Mouse (Mus musculus): ENCODE data around the gene Rps3.

Gene Rps3

GRCm38 (mm10) chr7:99476558-99477114 lies 6.9 kb downstream of the Rps3 start:
- DNase-seq (ENCODE audit: low spot score in 2 of 2): no peak

GRCm38 (mm10) chr7:99475562-99475911 lies 8.0 kb downstream of the Rps3 start:
- DNase-seq (ENCODE audit: low spot score in 2 of 2): no peak

GRCm38 (mm10) chr7:99474836-99475561 lies 8.5 kb downstream of the Rps3 start:
- DNase-seq (ENCODE audit: low spot score in 2 of 2): peak in 1 of 2 experiments; percentile 52

GRCm38 (mm10) chr7:99473638-99474407 lies 9.7 kb downstream of the Rps3 start:
- DNase-seq (ENCODE audit: low spot score in 2 of 2): no peak

GRCm38 (mm10) chr7:99471578-99471977 lies 12.0 kb downstream of the Rps3 start:
- no peak for DNase-seq (ENCODE audit: low spot score in 2 of 2)

GRCm38 (mm10) chr7:99469680-99470405 lies 13.7 kb downstream of the Rps3 start:
- DNase-seq (ENCODE audit: low spot score in 2 of 2): no peak

- DNase-seq (ENCODE audit: low spot score in 2 of 2): peak in 1 of 2 experiments; percentile 68
Observed at GRCm38 (mm10) chr7:99468283-99469132, 15.0 kb downstream of the Rps3 start.

- peak in 1 of 2 experiments; percentile 40 for DNase-seq (ENCODE audit: low spot score in 2 of 2)
Observed at GRCm38 (mm10) chr7:99467916-99468282, 15.6 kb downstream of the Rps3 start.

GRCm38 (mm10) chr7:99465811-99466210 lies 17.7 kb downstream of the Rps3 start, which contains the start of gene Klhl35:
Gene Klhl35, plus strand, starts transcription at chr7:99466004.
- DNase-seq (ENCODE audit: low spot score in 2 of 2): peak in 1 of 2 experiments; percentile 52

- no peak for DNase-seq (ENCODE audit: low spot score in 2 of 2)
Observed at GRCm38 (mm10) chr7:99463120-99463519, 20.4 kb downstream of the Rps3 start.

GRCm38 (mm10) chr7:99459888-99460652 lies 23.5 kb downstream of the Rps3 start:
- DNase-seq (ENCODE audit: low spot score in 2 of 2): peak in 1 of 2 experiments; percentile 40

GRCm38 (mm10) chr7:99458849-99459248 lies 24.7 kb downstream of the Rps3 start:
- peak in 1 of 2 experiments; percentile 65 for DNase-seq (ENCODE audit: low spot score in 2 of 2)

- no peak for DNase-seq (ENCODE audit: low spot score in 2 of 2)
Observed at GRCm38 (mm10) chr7:99454044-99454443, 29.5 kb downstream of the Rps3 start.

- no peak for DNase-seq (ENCODE audit: low spot score in 2 of 2)
Observed at GRCm38 (mm10) chr7:99452859-99453258, 30.7 kb downstream of the Rps3 start.

- peak in 1 of 2 experiments; percentile 84 for DNase-seq (ENCODE audit: low spot score in 2 of 2)
Observed at GRCm38 (mm10) chr7:99450703-99451102, 32.8 kb downstream of the Rps3 start.

GRCm38 (mm10) chr7:99449751-99450150 lies 33.8 kb downstream of the Rps3 start:
- DNase-seq (ENCODE audit: low spot score in 2 of 2): no peak

- DNase-seq (ENCODE audit: low spot score in 2 of 2): no peak
Observed at GRCm38 (mm10) chr7:99449063-99449462, 34.5 kb downstream of the Rps3 start.

- no peak for DNase-seq (ENCODE audit: low spot score in 2 of 2)
Observed at GRCm38 (mm10) chr7:99448619-99449018, 34.9 kb downstream of the Rps3 start.

- no peak for DNase-seq (ENCODE audit: low spot score in 2 of 2)
Observed at GRCm38 (mm10) chr7:99447323-99447722, 36.2 kb downstream of the Rps3 start.

GRCm38 (mm10) chr7:99445833-99446232 lies 37.7 kb downstream of the Rps3 start:
- no peak for DNase-seq (ENCODE audit: low spot score in 2 of 2)

Data from left cerebral cortex, adult 9 months (tissue).